Mouse (Mus musculus) intestine, embryonic 14.5 days (tissue): ENCODE results near the gene Prss3. TPM values are rescaled to one million over a fixed set of nuclear protein-coding genes. Genes with fewer than 3 reads are reported as not detected.
"Not testable (repeated sequence)": the region's sequence is repeated elsewhere in the genome, so short reads cannot be mapped to it uniquely, and the experiment has no call there.

ENCODE experiments used
- ATAC-seq: fragments of 200-750 bp; cut with Nextera tagmentation; replicated peaks from 2 replicates; pipeline ENCODE4 v1.8.0; 2017; ENCODE audit warnings: low read depth, moderate number of reproducible peaks, moderate TSS enrichment, moderate library complexity; ENCODE audit not compliant: low FRiP score, low TSS enrichment
- DNase-seq: peaks from one replicate; pipeline ENCODE4 v3.0.0-alpha.2; 2018; ENCODE audit warnings: low spot score
- H3K27ac ChIP-seq: fragments of 300-500 bp; sonication (generic); 2 replicates; pipeline ENCODE4 v1.5.1; 2014; ENCODE audit warnings: low read depth, mild to moderate bottlenecking, control low read depth
- H3K27me3 ChIP-seq: fragments of 300-500 bp; sonication (generic); replicated peaks from 2 replicates; pipeline ENCODE4 v1.6.1; 2014; ENCODE audit warnings: low read length, control low read depth; ENCODE audit not compliant: control insufficient read depth, insufficient read depth
- H3K36me3 ChIP-seq: fragments of 300-500 bp; sonication (generic); 2 replicates; pipeline ENCODE4 v1.6.1; 2014; ENCODE audit warnings: low read length, control low read depth; ENCODE audit not compliant: control insufficient read depth, insufficient read depth
- H3K4me1 ChIP-seq: fragments of 300-500 bp; sonication (generic); replicated peaks from 2 replicates; pipeline ENCODE4 v1.6.1; 2014; ENCODE audit warnings: low read length, control low read depth, mixed read lengths; ENCODE audit not compliant: control insufficient read depth, insufficient read depth
- H3K4me2 ChIP-seq: fragments of 300-500 bp; sonication (generic); 2 replicates; pipeline ENCODE4 v1.6.1; 2014; ENCODE audit warnings: low read length
- H3K4me3 ChIP-seq: fragments of 300-500 bp; sonication (generic); 2 replicates; pipeline ENCODE4 v1.5.1; 2014; ENCODE audit warnings: low read depth, low read length, control low read depth, mixed read lengths
- H3K9ac ChIP-seq: fragments of 300-500 bp; sonication (generic); 2 replicates; pipeline ENCODE4 v1.6.1; 2014; ENCODE audit warnings: mild to moderate bottlenecking, low read length
- H3K9me3 ChIP-seq: fragments of 300-500 bp; sonication (generic); 2 replicates; pipeline ENCODE4 v1.6.1; 2016; ENCODE audit warnings: low read length, control low read depth; ENCODE audit not compliant: control insufficient read depth
- WGBS: fragments of 180-500 bp; shearing (Covaris S2); extraction: QIAGEN DNeasy Blood & Tissue Kit; methylation state at CpG from one replicate; pipeline ENCODE4 v1.1.7; 2014; 5-methylcytosine and 5-hydroxymethylcytosine counted together
- polyA plus RNA-seq: library from polyadenylated mRNA; unstranded; fragments of >200 nt; fragmentation: Nextera tagmentation; extraction: Ambion mirVana; gene quantifications from 2 replicates; pipeline ENCODE4 v1.2.1, GENCODE M21; 2014

Gene Prss3
- polyA plus RNA-seq: 4.9 TPM in 1 of 2 replicates, not detected in the other

DNA sequence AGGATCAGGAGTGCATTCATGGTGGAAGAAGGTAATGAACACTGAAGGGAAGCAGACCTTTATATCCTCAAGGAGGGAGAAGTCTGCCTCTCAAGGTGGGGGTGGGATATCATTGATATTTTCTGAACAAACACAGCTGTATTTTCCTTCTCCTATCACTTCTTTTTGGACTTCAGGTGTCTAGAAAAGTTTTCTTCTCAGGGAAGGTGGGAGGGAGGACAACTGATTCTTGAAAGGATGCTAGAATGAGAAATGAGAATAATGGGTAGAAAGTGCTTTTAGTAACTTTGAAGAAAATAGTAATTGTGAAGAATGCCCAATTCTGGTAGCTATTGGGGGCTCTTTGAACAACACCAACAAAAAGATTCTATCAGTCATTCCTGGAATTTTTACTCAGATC, at the start of gene Prss3:
TSS of gene Prss3 (minus strand) at position 101 of the 400 bp plus-strand sequence.
- H3K9me3 ChIP-seq, H3K4me2 ChIP-seq, ATAC-seq, H3K27me3 ChIP-seq, H3K4me3 ChIP-seq, H3K36me3 ChIP-seq, H3K27ac ChIP-seq, H3K4me1 ChIP-seq, H3K9ac ChIP-seq, DNase-seq: not testable (repeated sequence)

DNA sequence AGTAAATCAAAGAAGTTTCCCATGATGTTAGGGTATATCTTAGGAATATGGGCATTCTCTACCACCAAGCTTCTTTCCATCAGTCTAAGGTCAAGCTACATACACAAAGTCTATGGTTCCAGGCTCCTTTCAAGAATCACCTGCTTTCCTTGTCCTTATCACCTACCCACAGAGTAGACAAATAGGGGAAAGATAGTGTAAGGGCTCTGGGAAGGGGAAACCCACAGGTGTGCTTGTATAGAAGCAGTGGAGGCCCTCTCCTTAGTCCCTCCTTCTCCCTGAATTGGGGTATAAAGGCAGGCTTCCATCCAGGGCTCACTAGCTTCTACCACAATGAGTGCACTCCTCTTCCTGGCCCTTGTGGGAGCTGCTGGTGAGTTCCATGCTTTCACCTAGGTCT, 14.6 kb upstream of the Prss3 start, which contains the start of gene Gm5771:
TSS of gene Gm5771 (plus strand) at position 301 of the 400 bp plus-strand sequence.
- not testable (repeated sequence) for H3K4me3 ChIP-seq, H3K9ac ChIP-seq, DNase-seq, H3K36me3 ChIP-seq, H3K4me2 ChIP-seq, H3K9me3 ChIP-seq, H3K4me1 ChIP-seq, H3K27me3 ChIP-seq, H3K27ac ChIP-seq, ATAC-seq

DNA sequence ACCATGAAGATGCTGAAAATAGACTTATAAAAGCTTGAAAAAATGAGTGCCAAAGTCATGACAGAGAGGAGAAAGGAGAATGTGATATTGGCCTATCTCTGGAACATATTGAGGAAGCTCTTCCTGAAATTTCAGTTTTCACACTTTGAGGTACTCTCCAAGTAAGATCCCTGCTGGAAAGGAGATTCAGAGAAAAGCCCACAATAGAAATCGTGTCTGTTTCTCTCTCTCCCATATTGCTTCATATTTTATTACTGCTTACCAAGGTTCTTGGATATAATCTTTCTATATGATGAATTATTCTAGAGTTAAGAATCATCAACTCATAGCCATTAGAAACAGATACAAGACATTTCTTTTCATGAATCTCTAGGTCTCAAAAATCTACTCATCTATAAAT, 14.2 kb upstream of the Prss3 start:
- DNase-seq, ATAC-seq, H3K4me2 ChIP-seq, H3K27me3 ChIP-seq, H3K27ac ChIP-seq, H3K9ac ChIP-seq, H3K9me3 ChIP-seq, H3K36me3 ChIP-seq, H3K4me1 ChIP-seq, H3K4me3 ChIP-seq: not testable (repeated sequence)
- 68% methylated on average over 1 of the region's 1 CpGs for WGBS

DNA sequence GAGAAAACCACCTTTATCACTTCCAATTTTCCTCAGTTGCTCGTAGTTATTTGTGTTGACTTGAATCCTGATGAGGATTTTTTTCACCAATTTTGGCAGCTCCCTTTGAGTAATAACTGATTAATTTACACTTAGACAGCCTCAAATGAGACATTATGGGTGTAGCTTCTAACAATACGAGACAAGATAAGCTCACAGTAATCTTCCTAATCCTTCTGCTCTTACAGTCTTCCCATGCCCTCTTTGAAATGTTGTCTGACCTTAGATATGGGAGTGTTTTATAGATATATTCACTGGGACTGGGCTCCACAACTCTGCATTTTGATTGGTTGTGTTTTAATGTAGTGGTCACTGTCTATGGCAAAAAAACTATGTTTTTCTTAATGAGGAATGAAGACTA, 9.3 kb upstream of the Prss3 start:
- ATAC-seq: no peak

DNA sequence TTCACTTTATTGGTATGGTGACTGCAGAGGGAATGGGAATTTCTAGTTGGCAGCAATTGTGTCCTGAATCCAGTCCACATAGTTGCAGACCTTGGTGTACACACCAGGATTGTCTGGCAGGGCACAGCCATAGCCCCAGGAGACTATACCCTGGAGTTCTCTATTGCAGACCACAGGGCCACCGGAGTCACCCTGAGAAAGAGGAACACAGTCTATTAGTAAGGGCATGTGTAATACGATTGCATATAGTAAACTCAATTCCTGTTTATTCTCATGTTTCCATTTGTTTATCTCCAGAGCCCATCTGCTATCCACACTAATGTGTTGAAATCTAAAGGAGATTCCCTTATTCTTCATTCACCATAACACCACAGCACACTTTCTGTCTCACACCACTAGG, 3.7 kb downstream of the Prss3 start:
- not testable (repeated sequence) for H3K4me1 ChIP-seq, ATAC-seq, H3K27ac ChIP-seq, H3K4me2 ChIP-seq, DNase-seq, H3K9me3 ChIP-seq, H3K36me3 ChIP-seq, H3K4me3 ChIP-seq, H3K9ac ChIP-seq, H3K27me3 ChIP-seq
- WGBS: 84% methylated on average over 2 of the region's 2 CpGs

More for the DNA sequence above, 9.3 kb upstream of the Prss3 start:
- WGBS: 63% methylated on average over 2 of the region's 2 CpGs
- Histone ChIP-seq H3K27ac (no peak overlapping the region), H3K27me3 (no peaks in the 10 kb centered on the region), H3K9ac (no peak overlapping the region), H3K36me3 (no peaks in the 10 kb centered on the region), H3K9me3 (no peaks in the 10 kb centered on the region), H3K4me1 (no peaks in the 10 kb centered on the region), H3K4me2 (no peak overlapping the region), H3K4me3 (no peak overlapping the region)
- no peak for DNase-seq

DNA sequence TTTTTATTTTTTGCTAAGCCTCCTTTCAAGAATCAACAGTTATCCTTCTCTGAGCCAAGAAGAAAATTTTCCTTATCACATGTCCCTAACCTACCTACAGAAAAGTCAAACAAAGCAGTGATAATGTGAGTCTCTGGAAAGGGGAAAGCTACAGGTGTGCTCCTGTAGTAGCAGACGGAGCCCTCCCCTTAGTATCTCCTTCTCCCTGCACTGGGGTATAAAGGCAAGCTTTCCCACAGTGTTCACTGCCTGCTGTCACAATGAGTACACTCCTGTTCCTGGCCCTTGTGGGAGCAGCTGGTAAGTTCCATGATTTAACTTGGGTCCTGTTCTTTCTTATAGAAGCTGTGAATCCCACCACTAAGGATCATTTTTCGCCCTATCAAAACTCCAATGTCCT, 23.5 kb downstream of the Prss3 start, which contains the start of gene Try10:
TSS of gene Try10 (plus strand) at position 174 of the 400 bp plus-strand sequence.
- H3K36me3 ChIP-seq: no peaks in the 10 kb centered on the region
- no peak within 1 kb of the TSS for H3K4me3 ChIP-seq
- WGBS: 79% methylated on average over 2 of the region's 2 CpGs
- no peak within 1 kb of the TSS for H3K9ac ChIP-seq
- no peak within 1 kb of the TSS for H3K27ac ChIP-seq
- H3K4me2 ChIP-seq: no peak within 1 kb of the TSS
- DNase-seq (no peak), ATAC-seq (no peak)
- H3K4me1 ChIP-seq: no peaks in the 10 kb centered on the region
- no peaks in the 10 kb centered on the region for H3K9me3 ChIP-seq
- no peaks in the 10 kb centered on the region for H3K27me3 ChIP-seq

Other genes with a start within 250 kb of the Prss3 start
- 0.58 TPM in 1 of 2 replicates, not detected in the other for gene Try4, start 75.4 kb downstream of the Prss3 start, polyA plus RNA-seq
- gene Try5, start 60.8 kb downstream of the Prss3 start, polyA plus RNA-seq: 15.8 TPM in 1 of 2 replicates, not detected in the other
- gene Try10, start 23.6 kb downstream of the Prss3 start, polyA plus RNA-seq: 22.4 TPM in 1 of 2 replicates, not detected in the other
- gene Gm5771, start 14.7 kb upstream of the Prss3 start, polyA plus RNA-seq: 4.8 TPM in 1 of 2 replicates, not detected in the other
- 6.2 TPM in 1 of 2 replicates, not detected in the other for gene Gm10334, start 68.5 kb upstream of the Prss3 start, polyA plus RNA-seq
- 23.9 TPM in 1 of 2 replicates, not detected in the other for gene Prss1, start 81.3 kb upstream of the Prss3 start, polyA plus RNA-seq
- 14.1 TPM in 1 of 2 replicates, not detected in the other for gene Prss2, start 144.1 kb upstream of the Prss3 start, polyA plus RNA-seq
- 7.3 and 8.6 TPM in 2 replicates for gene Ephb6, start 227.8 kb upstream of the Prss3 start, polyA plus RNA-seq